24 mouse cellular contexts compared by ENCODE assay signal in genomic region chr11:89792709-89793108, GRCm38 (mm10). TPM values are rescaled to one million over a fixed set of nuclear protein-coding genes. Genes with fewer than 3 reads are reported as not detected.
"Had no signal": no experiment of that assay in that cellular context is flagged by ENCODE, and none has a peak within 500 bp of the region (broad histone marks: within the 10 kb centered on the region; RNA-seq: fewer than 3 reads in every experiment).

No protein-coding gene starts in this region.

- DNase-seq: kidney, adult 11 months; kidney, adult 8-10 months; kidney, postnatal 14 days; kidney, postnatal 4 days; left cerebral cortex, postnatal 4 days; liver, postnatal 0 days; lung, embryonic 14.5 days; lung, postnatal 10 days; lung, postnatal 36 days; right cerebral cortex, adult 18-20 months; right cerebral cortex, postnatal 14 days; right cerebral cortex, postnatal 4 days; thymus, adult 18-20 months; thymus, postnatal 36 days had no signal

- H3K4me2 ChIP-seq: intestine, embryonic 15.5 days; limb, embryonic 12.5 days; limb, embryonic 15.5 days; liver, embryonic 11.5 days; lung, embryonic 14.5 days; midbrain, embryonic 13.5 days; neural tube, embryonic 12.5 days; neural tube, embryonic 15.5 days had no signal

- H3K27me3 ChIP-seq: intestine, embryonic 15.5 days; limb, embryonic 12.5 days; limb, embryonic 15.5 days; megakaryocyte, embryonic 14.5 days; midbrain, embryonic 13.5 days; neural tube, embryonic 12.5 days; neural tube, embryonic 15.5 days had no signal

- H3K36me3 ChIP-seq: intestine, embryonic 15.5 days; limb, embryonic 12.5 days; limb, embryonic 15.5 days; midbrain, embryonic 10.5 days; midbrain, embryonic 13.5 days; neural tube, embryonic 12.5 days; neural tube, embryonic 15.5 days had no signal

- H3K9me3 ChIP-seq: intestine, embryonic 15.5 days; limb, embryonic 12.5 days; limb, embryonic 15.5 days; midbrain, embryonic 10.5 days; midbrain, embryonic 13.5 days; neural tube, embryonic 12.5 days; neural tube, embryonic 15.5 days had no signal

- H3K4me1 ChIP-seq: intestine, embryonic 15.5 days; limb, embryonic 12.5 days; limb, embryonic 15.5 days; megakaryocyte, embryonic 14.5 days; midbrain, embryonic 10.5 days; midbrain, embryonic 13.5 days; neural tube, embryonic 12.5 days; neural tube, embryonic 15.5 days had no signal

- ATAC-seq: intestine, embryonic 15.5 days; liver, postnatal 0 days; midbrain, embryonic 13.5 days had no signal

- H3K27ac ChIP-seq: intestine, embryonic 15.5 days; limb, embryonic 12.5 days; limb, embryonic 15.5 days; liver, embryonic 14.5 days; midbrain, embryonic 10.5 days; midbrain, embryonic 13.5 days; neural tube, embryonic 12.5 days had no signal

- H3K4me3 ChIP-seq: intestine, embryonic 15.5 days; limb, embryonic 12.5 days; limb, embryonic 15.5 days; megakaryocyte, embryonic 14.5 days; midbrain, embryonic 10.5 days; midbrain, embryonic 13.5 days; neural tube, embryonic 12.5 days; neural tube, embryonic 15.5 days had no signal

- H3K9ac ChIP-seq: intestine, embryonic 15.5 days; limb, embryonic 12.5 days; limb, embryonic 15.5 days; liver, embryonic 14.5 days; liver, postnatal 0 days; lung, embryonic 14.5 days; midbrain, embryonic 13.5 days; neural tube, embryonic 12.5 days; neural tube, embryonic 15.5 days had no signal

RNA-seq across cellular contexts. Expression of gene Ankfn1, which starts 15.3 kb away (rescaled TPM):
- polyA plus RNA-seq: liver, embryonic 11.5 days; liver, embryonic 14.5 days; liver, postnatal 0 days had no signal
